ENCODE assay signal across 8 mouse cellular contexts in the genomic region with DNA sequence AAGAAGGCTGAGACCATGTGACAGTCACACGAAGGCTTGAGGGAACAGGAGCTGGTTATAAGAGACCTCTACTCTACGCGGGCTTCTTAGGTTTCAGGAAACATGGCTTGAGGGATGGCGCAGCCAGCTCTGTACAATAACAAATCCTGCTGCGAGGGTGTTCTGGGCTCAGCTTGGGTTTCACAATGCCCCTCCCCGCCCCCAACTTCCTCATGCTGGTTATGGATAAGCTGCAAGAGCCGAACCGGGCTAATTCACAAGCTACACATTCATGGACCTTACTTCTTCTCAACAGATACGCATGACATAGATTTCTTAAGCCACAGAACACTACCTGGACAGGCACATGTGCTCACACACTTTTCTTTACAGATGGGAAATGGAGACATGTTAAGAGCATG.
DNase-seq lines count a peak whose midpoint lies in the region; ATAC-seq lines count a peak whose summit lies in the region.

No protein-coding gene starts in this region.

- no peaks in the 10 kb centered on the region for H3K36me3 ChIP-seq in hindbrain, embryonic 10.5 days
- no peaks in the 10 kb centered on the region for H3K36me3 ChIP-seq in hindbrain, embryonic 13.5 days
- no peaks in the 10 kb centered on the region for H3K36me3 ChIP-seq in midbrain, embryonic 14.5 days (ENCODE audit: control insufficient read depth, insufficient read depth, low read length)

- H3K27ac ChIP-seq in hindbrain, embryonic 10.5 days = peak overlapping the region; percentile 64
- H3K27ac ChIP-seq in hindbrain, embryonic 13.5 days = no peak overlapping the region
- H3K27ac ChIP-seq in midbrain, embryonic 14.5 days (replicated peaks; ENCODE audit: low read depth, low read length) = no peak overlapping the region

- H3K9me3 ChIP-seq in hindbrain, embryonic 10.5 days = no peaks in the 10 kb centered on the region
- H3K9me3 ChIP-seq in hindbrain, embryonic 13.5 days = no peaks in the 10 kb centered on the region
- H3K9me3 ChIP-seq in midbrain, embryonic 14.5 days (ENCODE audit: control insufficient read depth, low read length) = no peaks in the 10 kb centered on the region

- peaks cover 92% of the 10 kb centered on the region for H3K4me1 ChIP-seq in hindbrain, embryonic 10.5 days (replicated peaks)
- peaks cover 37% of the 10 kb centered on the region for H3K4me1 ChIP-seq in hindbrain, embryonic 13.5 days (replicated peaks)
- H3K4me1 ChIP-seq in midbrain, embryonic 14.5 days (ENCODE audit: control insufficient read depth, insufficient read depth, low read length) = peaks cover 6% of the 10 kb centered on the region

- peak; percentile 27 for DNase-seq in hindbrain, embryonic 10.5 days (ENCODE audit: low spot score)
- DNase-seq in embryo, embryonic 10 days (ENCODE audit: low spot score) = peak; percentile 53
- DNase-seq in gastrocnemius, postnatal 25 days = peak; percentile 9
- peak; percentile 35 for DNase-seq in lung, postnatal 25 days (ENCODE audit: low spot score)
- no peak for DNase-seq in midbrain, embryonic 14.5 days
- no peak for DNase-seq in right cerebral cortex, adult 2 months (ENCODE audit: low spot score in 2 of 2)
- no peak for DNase-seq in cerebellum, adult 11-12 months

- H3K9ac ChIP-seq in hindbrain, embryonic 13.5 days = no peak overlapping the region
- H3K9ac ChIP-seq in midbrain, embryonic 14.5 days (replicated peaks; ENCODE audit: low read length) = no peak overlapping the region

- no peak overlapping the region for H3K4me2 ChIP-seq in hindbrain, embryonic 13.5 days
- no peak overlapping the region for H3K4me2 ChIP-seq in midbrain, embryonic 14.5 days (ENCODE audit: low read length)

- H3K27me3 ChIP-seq in hindbrain, embryonic 10.5 days (ENCODE audit: insufficient read depth, poor library complexity, severe bottlenecking) = no peaks in the 10 kb centered on the region
- no peaks in the 10 kb centered on the region for H3K27me3 ChIP-seq in hindbrain, embryonic 13.5 days
- H3K27me3 ChIP-seq in midbrain, embryonic 14.5 days (ENCODE audit: control insufficient read depth, insufficient read depth, low read length) = no peaks in the 10 kb centered on the region

- H3K4me3 ChIP-seq in hindbrain, embryonic 10.5 days = no peak overlapping the region
- no peak overlapping the region for H3K4me3 ChIP-seq in hindbrain, embryonic 13.5 days
- H3K4me3 ChIP-seq in midbrain, embryonic 14.5 days (replicated peaks; ENCODE audit: low read depth, low read length) = no peak overlapping the region

- 61% methylated on average over 9 of the region's 9 CpGs for WGBS in hindbrain, embryonic 10.5 days
- 70% methylated on average over 9 of the region's 9 CpGs for WGBS in hindbrain, embryonic 13.5 days
- 78% methylated on average over 9 of the region's 9 CpGs for WGBS in midbrain, embryonic 14.5 days

- ATAC-seq in hindbrain, embryonic 13.5 days (ENCODE audit: low FRiP score) = no peak
- no peak for ATAC-seq in midbrain, embryonic 14.5 days (ENCODE audit: low FRiP score, low TSS enrichment)

Comparison
In these comparisons a context has a peak if more than half of its experiments do, and no peak if none do; other contexts are left out.
1. DNase-seq: peak in hindbrain, embryonic 10.5 days (single experiment), embryo, embryonic 10 days (single experiment), gastrocnemius, postnatal 25 days (single experiment) and lung, postnatal 25 days (single experiment); none in midbrain, embryonic 14.5 days (single experiment), right cerebral cortex, adult 2 months (0 of 2) and cerebellum, adult 11-12 months (single experiment).